Mouse (Mus musculus): ENCODE measurements around the gene A3galt2.

GRCm38 (mm10) chr4:128733496-128733895, 21.7 kb upstream of the A3galt2 start:
- TF ChIP-seq CTCF (conservative IDR thresholded peaks at IDR 0.05; ENCODE audit: low read length), result no peak
- no peak for TF ChIP-seq NANOG (IDR thresholded peaks at IDR 0.05; ENCODE audit: borderline replicate concordance, low read length)
